Mouse (Mus musculus): ENCODE data around the gene Catsper1. TPM values are rescaled to one million over a fixed set of nuclear protein-coding genes. Genes with fewer than 3 reads are reported as not detected.
A peak's percentile ranks its signal among the peaks of the same experiment; 100 is the strongest.

Gene Catsper1
- total and polyA plus RNA-seq, 3 experiments: 0.16 TPM; not detected in 2

DNA sequence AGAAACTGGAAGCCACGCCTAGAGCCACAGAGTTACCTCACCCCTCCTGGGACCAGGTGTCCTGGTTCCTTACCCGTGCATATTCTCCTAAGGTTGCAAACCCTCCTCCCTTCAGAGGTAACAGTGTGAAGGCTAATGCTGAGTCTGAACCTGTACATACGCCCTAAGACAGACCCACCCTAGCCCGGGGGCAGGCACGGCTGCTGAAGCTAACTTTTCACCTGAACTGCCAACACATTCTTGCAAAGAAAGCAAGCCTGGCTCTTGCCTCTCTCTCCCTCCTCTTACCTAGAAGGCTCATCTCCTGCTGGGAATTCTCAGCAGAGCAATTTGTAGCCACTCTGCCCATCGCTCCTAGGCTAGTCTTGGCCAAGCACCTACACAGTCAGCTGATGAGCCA is 35.0 kb upstream of the Catsper1 start:
- Histone ChIP-seq H3K4me1 (ENCODE audit: control insufficient read depth, insufficient read depth, low read length) (peaks cover 3% of the 10 kb centered on the region), H3K4me3 (no peak overlapping the region), H3K27me3 (ENCODE audit: control insufficient read depth, insufficient read depth, low read length) (no peaks in the 10 kb centered on the region), H3K9ac (ENCODE audit: low read depth, low read length) (no peak overlapping the region), H3K27ac (no peak overlapping the region), H3K79me2 (replicated peaks; ENCODE audit: control insufficient read depth, insufficient read depth, low read length) (no peaks in the 10 kb centered on the region), H3K36me3 (ENCODE audit: control insufficient read depth, insufficient read depth, low read length) (no peaks in the 10 kb centered on the region)
- TF ChIP-seq CTCF (IDR thresholded peaks at IDR 0.05) (no peak), POLR2A (IDR thresholded peaks at IDR 0.05; ENCODE audit: insufficient read depth, low read depth, low read length) (no peak), EP300 (IDR thresholded peaks at IDR 0.05; ENCODE audit: insufficient read depth, low read depth, low read length) (no peak)
- intact Hi-C loops (cut with DNase I): no loop called here
- no peak for DNase-seq
- WGBS: 75% methylated on average over 6 of the region's 6 CpGs

DNA sequence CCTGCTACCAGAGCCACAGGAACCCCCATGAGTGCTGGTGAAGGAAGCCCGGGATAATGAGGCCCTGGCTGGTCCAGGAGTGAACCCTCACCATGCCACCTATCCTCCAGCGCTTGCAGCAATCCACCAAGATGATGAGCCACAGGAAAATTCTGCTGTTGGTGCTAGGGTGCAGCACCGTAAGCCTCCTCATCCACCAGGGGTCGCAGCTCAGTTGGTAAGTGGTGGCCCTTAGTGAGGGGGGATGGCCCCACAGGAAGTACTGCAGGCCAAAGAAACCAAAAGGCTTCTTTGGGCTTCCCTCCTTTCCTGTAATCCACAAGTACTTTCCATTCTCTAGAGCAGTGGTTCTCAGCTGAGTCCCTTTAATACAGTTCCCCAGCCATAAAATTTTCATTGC is 33.1 kb upstream of the Catsper1 start:
- DNase-seq: peak in 1 of 2 experiments; percentile 50
- H3K4me3 ChIP-seq: no peak overlapping the region
- intact Hi-C loops (cut with DNase I): loop anchor here (2.0 kb wide), 1 partner anchor 46 kb away; the partner anchor contains the start of gene Cst6

DNA sequence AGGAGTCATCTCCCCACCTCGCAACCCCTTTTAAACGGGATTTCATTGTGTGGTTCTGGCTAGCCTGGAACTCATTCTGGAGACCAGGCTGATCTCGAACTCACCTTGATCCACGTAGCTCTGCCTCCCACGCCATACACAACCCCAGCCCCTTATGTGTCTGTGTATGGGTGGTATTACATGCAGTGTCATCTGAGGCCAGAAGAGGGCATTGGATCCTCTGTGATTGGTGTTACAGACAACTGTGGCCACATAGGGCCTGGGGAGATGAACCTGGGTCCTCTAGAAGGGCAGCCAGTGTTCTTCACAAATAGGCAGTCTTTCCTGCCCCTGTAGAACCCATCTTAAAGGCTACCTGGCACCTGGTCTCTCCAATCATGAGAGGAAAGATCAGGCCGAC is 29.3 kb upstream of the Catsper1 start:
- Histone ChIP-seq H3K4me1 (ENCODE audit: control insufficient read depth, insufficient read depth, low read length) (no peaks in the 10 kb centered on the region), H3K27me3 (ENCODE audit: control insufficient read depth, insufficient read depth, low read length) (no peaks in the 10 kb centered on the region), H3K4me3 (no peak overlapping the region), H3K9ac (ENCODE audit: low read depth, low read length) (no peak overlapping the region), H3K79me2 (replicated peaks; ENCODE audit: control insufficient read depth, insufficient read depth, low read length) (no peaks in the 10 kb centered on the region), H3K36me3 (ENCODE audit: control insufficient read depth, insufficient read depth, low read length) (no peaks in the 10 kb centered on the region), H3K27ac (no peak overlapping the region)
- WGBS: 76% methylated on average over 6 of the region's 6 CpGs
- no peak for TF ChIP-seq POLR2A (IDR thresholded peaks at IDR 0.05; ENCODE audit: insufficient read depth, low read depth, low read length)
- peak; percentile 48 for TF ChIP-seq CTCF (IDR thresholded peaks at IDR 0.05)
- intact Hi-C loops (cut with DNase I): no loop called here
- DNase-seq: no peak

More for the DNA sequence above, 33.1 kb upstream of the Catsper1 start:
- no peaks in the 10 kb centered on the region for H3K27me3 ChIP-seq (ENCODE audit: control insufficient read depth, insufficient read depth, low read length)
- no peak overlapping the region for H3K9ac ChIP-seq (ENCODE audit: low read depth, low read length)
- no peaks in the 10 kb centered on the region for H3K79me2 ChIP-seq (replicated peaks; ENCODE audit: control insufficient read depth, insufficient read depth, low read length)
- peaks cover 3% of the 10 kb centered on the region; the same call in 1 of the 2 replicates for H3K4me1 ChIP-seq (ENCODE audit: control insufficient read depth, insufficient read depth, low read length)
- TF ChIP-seq EP300 (IDR thresholded peaks at IDR 0.05; ENCODE audit: insufficient read depth, low read depth, low read length) (no peak), CTCF (IDR thresholded peaks at IDR 0.05) (peak; percentile 70)
- H3K27ac ChIP-seq: no peak overlapping the region
- no peaks in the 10 kb centered on the region for H3K36me3 ChIP-seq (ENCODE audit: control insufficient read depth, insufficient read depth, low read length)
- WGBS: 16% methylated on average over 4 of the region's 4 CpGs

DNA sequence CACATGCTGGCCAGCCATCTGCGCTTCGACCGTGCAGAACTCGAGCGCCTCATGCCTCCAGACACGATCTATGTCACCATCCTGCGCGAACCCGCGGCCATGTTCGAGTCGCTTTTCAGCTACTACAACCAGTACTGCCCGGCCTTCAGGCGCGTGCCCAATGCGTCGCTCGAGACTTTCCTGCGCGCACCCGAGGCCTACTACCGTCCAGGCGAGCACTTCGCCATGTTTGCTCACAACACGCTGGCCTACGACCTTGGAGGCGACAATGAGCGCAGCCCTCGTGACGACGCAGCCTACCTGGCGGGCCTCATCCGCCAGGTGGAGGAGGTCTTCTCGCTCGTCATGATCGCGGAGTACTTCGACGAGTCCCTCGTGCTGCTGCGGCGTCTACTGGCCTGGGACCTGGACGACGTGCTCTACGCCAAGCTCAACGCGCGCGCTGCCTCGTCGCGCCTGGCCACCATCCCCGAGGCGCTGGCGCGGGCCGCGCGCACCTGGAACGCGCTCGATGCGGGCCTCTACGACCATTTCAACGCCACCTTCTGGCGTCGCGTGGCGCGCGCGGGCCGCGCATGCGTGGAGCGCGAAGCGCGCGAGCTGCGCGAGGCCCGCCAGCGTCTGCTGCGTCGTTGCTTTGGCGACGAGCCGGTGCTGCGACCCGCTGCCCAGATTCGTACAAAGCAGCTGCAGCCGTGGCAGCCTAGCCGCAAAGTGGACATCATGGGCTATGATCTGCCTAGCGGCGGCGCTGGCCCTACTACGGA is 28.4 kb upstream of the Catsper1 start:
- WGBS: 40% methylated on average over 98 of the region's 98 CpGs
- H3K27me3 ChIP-seq (ENCODE audit: control insufficient read depth, insufficient read depth, low read length): no peaks in the 10 kb centered on the region
- TF ChIP-seq POLR2A (IDR thresholded peaks at IDR 0.05; ENCODE audit: insufficient read depth, low read depth, low read length) (no peak), CTCF (IDR thresholded peaks at IDR 0.05) (peak; percentile 26; the same call in 1 of the 2 replicates)
- H3K4me3 ChIP-seq: peak overlapping the region; percentile 35; the same call in 1 of the 2 replicates
- DNase-seq: peak in 1 of 2 experiments; percentile 31
- no peaks in the 10 kb centered on the region for H3K79me2 ChIP-seq (replicated peaks; ENCODE audit: control insufficient read depth, insufficient read depth, low read length)
- no peak overlapping the region for H3K27ac ChIP-seq
- H3K36me3 ChIP-seq (ENCODE audit: control insufficient read depth, insufficient read depth, low read length): no peaks in the 10 kb centered on the region
- intact Hi-C loops (cut with DNase I): no loop called here
- H3K9ac ChIP-seq (ENCODE audit: low read depth, low read length): peak overlapping the region; percentile 54
- no peaks in the 10 kb centered on the region for H3K4me1 ChIP-seq (ENCODE audit: control insufficient read depth, insufficient read depth, low read length)

DNA sequence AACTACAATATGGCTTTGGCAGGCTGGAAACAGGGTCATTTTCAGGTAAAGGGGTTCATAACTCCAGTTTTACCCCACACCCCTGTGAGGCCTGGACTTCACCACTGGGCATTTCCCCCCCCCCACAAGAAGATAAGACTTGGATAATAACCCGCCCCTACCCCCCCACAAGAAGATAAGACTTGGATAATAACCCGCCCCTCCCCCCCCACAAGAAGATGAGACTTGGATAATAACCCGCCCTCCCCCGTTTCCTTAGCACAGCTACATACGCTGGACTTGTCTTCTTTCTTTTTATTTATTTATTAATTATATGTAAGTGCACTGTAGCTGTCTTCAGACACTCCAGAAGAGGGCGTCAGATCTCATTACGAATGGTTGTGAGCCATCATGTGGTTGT is 26.5 kb upstream of the Catsper1 start:
- no peak for TF ChIP-seq EP300 (IDR thresholded peaks at IDR 0.05; ENCODE audit: insufficient read depth, low read depth, low read length)
- no peak for TF ChIP-seq POLR2A (IDR thresholded peaks at IDR 0.05; ENCODE audit: insufficient read depth, low read depth, low read length)
- TF ChIP-seq CTCF (IDR thresholded peaks at IDR 0.05): no peak
- no peaks in the 10 kb centered on the region for H3K27me3 ChIP-seq (ENCODE audit: control insufficient read depth, insufficient read depth, low read length)
- no peak overlapping the region for H3K4me3 ChIP-seq
- H3K27ac ChIP-seq: no peak overlapping the region
- no peak for DNase-seq
- no peaks in the 10 kb centered on the region for H3K4me1 ChIP-seq (ENCODE audit: control insufficient read depth, insufficient read depth, low read length)
- 80% methylated on average over 7 of the region's 7 CpGs for WGBS
- H3K9ac ChIP-seq (ENCODE audit: low read depth, low read length): no peak overlapping the region
- intact Hi-C loops (cut with DNase I): no loop called here
- H3K79me2 ChIP-seq (replicated peaks; ENCODE audit: control insufficient read depth, insufficient read depth, low read length): no peaks in the 10 kb centered on the region
- no peaks in the 10 kb centered on the region for H3K36me3 ChIP-seq (ENCODE audit: control insufficient read depth, insufficient read depth, low read length)

DNA sequence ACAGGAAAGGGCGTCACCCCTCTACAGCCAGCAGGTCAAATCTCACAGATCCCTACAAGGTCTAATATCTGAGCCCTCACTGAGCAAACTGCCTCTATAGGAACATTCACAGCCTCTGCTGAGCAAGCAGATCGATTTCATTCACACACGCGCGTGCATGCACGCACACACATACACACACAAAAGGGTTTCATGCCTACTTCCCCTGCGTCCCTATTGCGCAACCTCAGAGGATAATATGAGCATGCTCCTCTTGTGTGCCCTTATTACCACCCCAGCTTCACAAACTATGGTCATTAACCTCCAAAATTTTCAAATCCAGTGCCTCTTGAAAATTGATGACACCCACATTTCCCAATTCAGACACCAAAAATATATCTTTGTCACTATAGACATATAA is 22.4 kb upstream of the Catsper1 start:
- Histone ChIP-seq H3K4me3 (no peak overlapping the region), H3K36me3 (ENCODE audit: control insufficient read depth, insufficient read depth, low read length) (no peaks in the 10 kb centered on the region), H3K27ac (no peak overlapping the region), H3K9ac (ENCODE audit: low read depth, low read length) (no peak overlapping the region), H3K79me2 (replicated peaks; ENCODE audit: control insufficient read depth, insufficient read depth, low read length) (no peaks in the 10 kb centered on the region), H3K4me1 (ENCODE audit: control insufficient read depth, insufficient read depth, low read length) (no peaks in the 10 kb centered on the region), H3K27me3 (ENCODE audit: control insufficient read depth, insufficient read depth, low read length) (no peaks in the 10 kb centered on the region)
- no peak for DNase-seq
- TF ChIP-seq EP300 (IDR thresholded peaks at IDR 0.05; ENCODE audit: insufficient read depth, low read depth, low read length) (no peak), POLR2A (IDR thresholded peaks at IDR 0.05; ENCODE audit: insufficient read depth, low read depth, low read length) (no peak), CTCF (IDR thresholded peaks at IDR 0.05) (no peak)
- 84% methylated on average over 8 of the region's 8 CpGs for WGBS
- intact Hi-C loops (cut with DNase I): no loop called here

All from heart, adult 2 months (tissue).